Mouse (Mus musculus) right cerebral cortex, postnatal 4 days (tissue): ENCODE measurements at regions not wholly inside any gene's neighbourhood (a gene's known extent, or its start where the extent isn't known, plus 50 kb on each side); places are given as distances from the start of the nearest gene placed in this dataset.

Experiments used
- DNase-seq: peaks from one replicate; pipeline ENCODE4 v3.0.0-alpha.2; 2022

GRCm38 (mm10) chr8:26447886-26448640 lies 328.7 kb downstream of the Gm45692 start:
- DNase-seq: no peak

- no peak for DNase-seq
These were observed 330.0 kb downstream of the Gm45692 start for GRCm38 (mm10) chr8:26449291-26449690.

DNA sequence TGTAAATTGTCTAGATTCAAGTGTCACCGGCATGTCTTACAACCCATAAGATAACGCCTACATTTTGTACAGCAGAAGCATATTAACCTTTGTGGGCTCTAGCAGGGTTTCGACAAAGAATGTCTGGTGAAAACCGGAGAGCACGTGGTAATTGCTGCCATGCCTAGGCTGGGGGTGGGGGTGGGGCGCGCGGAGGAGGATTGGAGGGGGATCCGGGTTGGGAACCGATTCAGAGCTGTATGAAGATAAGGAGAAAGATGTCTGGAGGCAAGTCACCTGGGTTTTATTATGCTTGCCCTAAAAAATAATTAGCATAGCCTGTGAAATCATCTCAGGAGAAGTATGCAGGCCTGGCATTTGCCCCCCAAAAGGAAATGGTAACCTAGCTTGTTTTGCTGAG lies 331.2 kb downstream of the Gm45692 start:
- DNase-seq: no peak

- no peak for DNase-seq
These were observed 333.7 kb downstream of the Gm45692 start for GRCm38 (mm10) chr8:26452976-26453573.

- DNase-seq: no peak
These were observed 346.0 kb downstream of the Gm45692 start for GRCm38 (mm10) chr8:26465346-26465745.

- no peak for DNase-seq
These were observed 349.1 kb downstream of the Gm45692 start for GRCm38 (mm10) chr8:26468441-26468840.

DNA sequence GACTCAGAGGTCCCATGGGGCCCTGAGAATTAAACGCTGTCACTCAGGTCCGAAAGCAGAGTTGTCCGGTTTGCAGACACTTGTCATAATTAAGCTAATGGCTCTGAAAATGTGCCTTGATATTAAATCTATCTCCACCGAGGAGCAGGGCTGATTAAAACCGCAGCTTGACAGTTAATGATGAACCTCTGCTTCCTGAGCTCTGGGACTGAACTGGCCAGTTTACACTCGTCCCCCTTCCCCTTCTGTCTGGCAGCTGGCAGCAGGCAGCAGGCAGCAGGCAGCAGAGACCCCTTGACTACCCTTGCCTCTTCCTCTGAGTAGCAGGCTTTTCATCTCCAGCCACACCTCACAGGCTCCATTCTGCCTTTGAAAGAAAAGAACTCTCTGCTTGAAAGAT lies 350.4 kb downstream of the Gm45692 start:
- no peak for DNase-seq

DNA sequence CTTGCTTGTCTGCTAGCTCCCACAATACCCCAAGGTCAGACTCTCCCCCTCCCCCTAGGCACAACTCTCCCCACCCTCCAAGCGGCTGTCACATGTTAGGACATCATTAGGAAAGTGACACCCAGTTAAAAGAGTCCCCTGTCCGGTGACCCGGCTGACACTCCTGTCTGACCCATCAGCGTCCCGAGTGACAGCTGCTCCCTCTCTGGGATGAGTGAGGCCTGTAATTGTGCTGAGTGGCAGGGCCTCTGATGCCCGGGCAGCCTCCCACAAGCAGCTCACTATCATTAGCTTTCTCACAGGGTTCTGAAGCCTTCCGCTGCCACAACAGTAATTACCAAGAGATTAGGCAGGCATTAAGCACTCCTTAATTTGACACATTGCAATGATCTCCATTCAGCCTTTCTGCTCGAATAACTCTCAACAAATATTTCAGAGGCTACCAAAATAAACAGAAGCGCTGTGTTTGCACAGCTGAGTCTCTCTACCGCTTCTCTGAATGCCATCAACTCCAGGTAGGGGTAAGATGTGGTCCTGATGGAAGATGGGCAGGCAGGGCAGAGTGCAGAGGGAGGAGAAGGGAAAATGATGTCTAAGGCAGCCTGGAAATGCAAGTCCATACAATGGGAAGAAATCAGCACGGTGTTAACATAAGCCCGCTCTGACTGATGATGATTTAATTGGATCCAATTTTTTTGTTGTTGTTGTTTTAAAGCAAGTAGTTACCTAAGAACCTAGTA lies 352.6 kb downstream of the Gm45692 start:
- no peak for DNase-seq

GRCm38 (mm10) chr8:26484749-26485148 lies 365.4 kb downstream of the Gm45692 start:
- DNase-seq: no peak

GRCm38 (mm10) chr8:26487866-26488265 lies 368.5 kb downstream of the Gm45692 start:
- DNase-seq: no peak

DNA sequence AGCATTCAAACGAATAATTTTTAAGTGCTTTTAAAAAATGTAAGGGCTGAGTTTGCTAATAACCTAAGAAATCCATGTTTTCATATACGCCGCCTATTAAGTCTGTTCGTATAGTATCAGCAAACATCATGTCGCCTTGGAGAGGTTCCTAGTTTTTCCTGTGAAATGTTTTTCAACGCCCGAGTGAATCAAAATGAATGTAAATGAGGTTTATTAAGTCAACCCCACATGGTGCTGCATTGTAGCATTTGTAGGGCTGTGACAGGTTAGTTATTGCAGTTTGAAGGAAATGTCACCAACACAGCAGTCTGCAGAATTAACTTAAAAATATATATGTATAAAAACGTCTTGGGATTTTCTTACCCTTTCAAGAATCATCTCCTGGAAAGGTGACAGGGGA lies 369.3 kb downstream of the Gm45692 start:
- DNase-seq: no peak

- DNase-seq: no peak
These were observed 382.0 kb downstream of the Gm45692 start for GRCm38 (mm10) chr8:26501196-26501813.

DNA sequence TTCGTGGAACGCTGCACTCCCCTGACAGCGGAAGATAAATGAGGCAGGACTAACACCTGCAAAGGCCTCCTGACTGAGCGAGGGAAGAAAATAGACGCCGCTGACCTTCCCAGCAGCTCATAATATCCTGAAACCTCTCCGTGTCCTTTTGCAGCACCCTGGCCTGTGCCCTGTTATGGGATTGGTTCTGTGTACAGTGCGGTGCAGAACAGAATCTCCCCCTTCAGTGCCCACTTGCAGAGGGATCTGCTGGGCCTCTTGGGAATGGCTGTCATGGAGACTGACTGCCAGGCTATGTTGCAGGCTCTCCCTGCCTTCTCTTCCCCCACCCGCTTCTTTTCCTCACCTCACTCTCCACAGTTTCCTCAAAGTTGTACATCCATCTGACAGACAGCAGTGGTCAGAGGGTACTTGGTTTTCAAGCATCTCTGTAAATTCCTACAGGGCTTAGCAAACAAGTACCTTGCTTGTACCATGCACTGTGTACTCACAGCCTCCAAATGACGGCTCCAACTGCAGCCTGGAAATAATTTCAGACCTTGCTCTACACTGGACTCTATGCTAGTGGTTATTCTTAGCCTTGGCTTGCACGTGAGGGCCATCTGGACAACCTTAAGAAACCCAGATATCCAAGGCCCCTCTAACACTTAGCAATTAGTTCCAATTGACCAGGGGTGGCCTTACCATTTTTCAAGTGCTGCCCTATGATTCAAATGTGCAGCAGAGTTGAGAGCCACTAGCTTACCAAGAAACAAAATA lies 382.7 kb downstream of the Gm45692 start:
- no peak for DNase-seq

GRCm38 (mm10) chr8:26502772-26503171 lies 383.4 kb downstream of the Gm45692 start:
- no peak for DNase-seq

DNA sequence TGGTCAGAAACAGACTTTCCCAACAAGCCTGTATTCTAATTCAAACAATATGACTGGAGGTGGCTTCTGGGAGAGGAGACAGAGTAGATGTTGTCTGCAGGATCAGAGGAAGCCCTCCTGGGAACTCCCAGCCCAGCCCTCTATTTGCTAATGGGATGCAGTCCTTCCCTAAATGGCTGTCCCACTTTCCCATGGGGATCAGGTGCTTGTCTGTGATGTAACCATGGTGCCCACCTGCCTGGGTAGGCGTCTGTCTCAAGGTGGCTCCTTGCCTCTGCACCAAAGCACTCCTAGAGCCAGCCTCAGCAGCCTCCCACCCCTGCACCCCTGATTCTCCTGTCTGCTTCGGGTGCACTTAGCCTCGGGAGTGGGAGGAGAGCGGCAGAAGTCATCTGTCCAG lies 384.6 kb downstream of the Gm45692 start:
- no peak for DNase-seq

- no peak for DNase-seq
These were observed 385.1 kb downstream of the Gm45692 start for GRCm38 (mm10) chr8:26504319-26505035.

DNA sequence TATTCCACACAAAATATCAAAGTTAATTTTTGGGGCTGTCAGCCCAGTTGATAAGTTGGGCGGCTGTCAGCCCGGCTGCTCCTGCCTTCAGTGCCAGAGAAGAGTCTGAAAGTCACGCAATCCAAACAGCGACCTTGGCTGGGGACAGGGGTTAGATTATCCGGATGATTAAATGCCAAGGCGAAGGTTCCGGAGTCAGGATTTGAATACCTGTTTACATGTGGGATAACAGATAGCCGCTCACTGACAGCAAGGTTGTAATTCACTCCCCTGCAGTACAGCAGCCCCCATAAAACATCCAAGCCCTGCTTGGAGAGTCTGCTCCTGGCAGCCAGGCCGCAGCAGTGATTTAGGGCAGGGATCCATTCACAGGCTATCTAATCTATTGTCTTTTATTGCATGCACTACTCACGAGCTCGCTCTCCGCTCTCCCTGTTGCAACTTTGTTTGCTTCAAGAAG lies 388.3 kb downstream of the Gm45692 start:
- no peak for DNase-seq

DNA sequence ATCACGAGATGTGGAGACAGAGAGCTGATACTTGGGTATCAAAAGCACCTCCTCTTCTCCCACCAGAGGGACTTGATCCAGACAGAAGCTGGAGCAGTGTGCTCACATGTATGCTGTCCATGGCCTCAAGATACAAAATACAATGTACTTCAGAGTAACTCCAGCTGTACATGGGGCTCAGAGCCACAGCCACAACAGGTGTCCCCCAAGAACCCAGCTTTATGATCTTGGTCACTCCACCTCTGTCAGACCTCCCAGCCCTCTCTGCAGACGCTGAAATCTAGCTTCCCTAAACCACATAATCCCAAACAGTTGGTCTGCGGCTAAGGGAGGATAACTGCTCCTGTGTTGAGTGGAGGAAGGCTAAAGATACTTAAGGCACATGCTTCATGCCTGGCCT lies 389.9 kb downstream of the Gm45692 start:
- no peak for DNase-seq

DNA sequence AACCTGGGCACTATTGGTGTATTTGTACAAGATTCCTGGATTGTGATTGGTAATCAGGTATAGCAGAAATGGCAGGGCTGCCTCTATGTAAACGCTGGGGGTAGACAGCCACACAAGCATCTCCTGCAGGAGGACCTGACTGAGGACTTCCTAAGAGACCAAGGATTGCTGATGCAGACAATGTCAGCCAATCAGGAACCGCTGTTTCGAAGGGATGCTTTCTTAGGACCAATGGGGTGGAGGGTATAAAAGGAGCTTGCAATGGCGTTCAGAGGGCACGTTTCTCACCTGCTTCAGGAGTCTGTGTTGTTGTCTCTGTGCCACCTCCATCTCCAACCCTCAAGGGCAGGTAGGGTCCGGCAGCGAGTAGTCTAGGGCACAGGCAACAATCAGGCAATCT lies 393.7 kb downstream of the Gm45692 start:
- no peak for DNase-seq

DNA sequence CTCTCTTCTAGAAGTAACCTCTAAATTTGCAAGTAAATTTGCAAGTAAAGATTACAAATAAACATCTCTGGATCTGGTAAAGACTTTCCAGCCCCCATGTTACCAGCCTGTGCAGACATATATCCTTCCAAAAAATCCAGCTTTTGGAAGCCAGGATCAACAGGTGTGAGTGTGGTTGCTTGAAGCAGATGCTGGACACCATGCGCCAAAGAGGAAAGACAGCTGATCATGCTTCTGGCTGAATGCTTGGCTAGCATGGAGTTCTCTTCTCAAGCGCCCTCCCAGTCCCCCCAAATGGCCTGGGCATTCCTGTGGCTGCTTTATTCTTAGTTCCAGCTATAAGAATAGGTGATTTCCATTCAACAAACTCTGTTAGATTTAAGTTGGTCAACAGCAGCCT lies 404.9 kb downstream of the Gm45692 start:
- no peak for DNase-seq

DNA sequence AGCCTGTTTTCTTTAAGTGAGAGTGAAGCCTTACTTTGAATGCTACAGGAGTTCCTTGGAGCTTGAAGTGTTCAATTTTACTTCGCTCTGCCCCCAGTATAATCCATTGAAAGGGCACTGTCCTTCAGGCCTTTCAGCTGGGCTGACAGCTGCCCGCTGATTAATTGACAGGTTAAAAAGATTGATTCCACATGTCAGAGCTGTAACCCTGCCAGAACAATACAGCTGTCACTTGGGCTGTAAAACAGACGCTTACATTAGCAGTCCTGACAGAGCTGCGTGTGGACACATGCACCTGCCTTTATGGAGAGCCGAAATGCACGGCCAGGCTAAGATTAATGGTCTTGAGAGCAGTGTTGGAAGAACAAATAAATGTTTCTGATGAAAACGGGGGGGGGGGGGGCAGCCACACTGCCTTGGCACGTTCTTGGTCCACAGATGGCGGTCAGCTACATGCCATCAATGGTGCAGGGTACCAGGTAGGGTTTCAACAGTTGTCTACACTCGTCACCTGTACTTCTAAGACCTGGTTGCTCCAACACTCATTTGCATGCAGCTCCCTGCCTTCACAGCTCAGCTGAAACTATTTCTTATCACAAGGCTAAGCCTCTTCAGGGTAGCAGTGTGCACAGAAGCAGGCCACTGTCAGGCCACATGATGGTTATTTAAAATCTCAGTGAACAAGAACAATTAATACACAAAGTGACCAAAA lies 407.3 kb downstream of the Gm45692 start:
- no peak for DNase-seq
